Mouse (Mus musculus): ENCODE data around the gene Tbp. TPM values are rescaled to one million over a fixed set of nuclear protein-coding genes. Genes with fewer than 3 reads are reported as not detected.

Tbp gene
- polyA plus RNA-seq, 1 experiment from 2014 or later, result 75.7 TPM

DNA sequence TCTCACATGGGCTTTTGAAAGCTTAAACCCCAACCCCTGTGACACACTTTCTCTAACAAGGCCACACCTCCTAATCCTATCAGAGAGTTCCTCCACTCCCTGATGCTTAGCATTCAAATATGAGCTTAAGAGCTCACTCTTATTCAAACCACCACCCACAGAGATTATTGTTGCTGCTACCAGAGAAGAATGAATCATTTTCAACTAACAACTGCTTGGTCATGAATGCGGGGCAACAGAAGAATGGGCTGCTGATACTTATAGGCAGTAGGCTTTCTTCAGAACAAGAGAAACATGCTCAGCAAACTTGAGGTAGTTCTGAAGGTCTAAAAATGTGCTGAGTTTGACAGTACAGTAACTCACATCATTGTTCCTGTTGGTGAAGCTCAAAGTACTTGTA lies 50.0 kb downstream of the Tbp start:
- WGBS, result 45% methylated on average over 1 of the region's 1 CpGs

DNA sequence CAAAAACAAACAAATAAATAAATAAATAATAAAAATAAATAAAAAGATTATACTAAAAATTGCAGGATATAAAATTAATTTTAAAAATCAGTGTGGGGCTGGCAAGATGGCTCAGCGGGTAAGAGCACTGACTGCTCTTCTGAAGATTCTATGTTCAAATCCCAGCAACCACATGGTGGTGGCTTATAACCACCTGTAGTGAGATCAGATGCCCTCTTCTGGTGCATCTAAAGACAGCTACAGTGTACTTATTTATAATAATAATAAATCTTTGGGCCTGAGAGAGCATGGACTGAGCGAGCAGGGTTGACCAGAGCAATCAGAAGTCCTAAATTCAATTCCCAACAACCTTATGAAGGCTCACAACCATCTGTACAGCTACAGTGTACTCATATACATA lies 60.3 kb downstream of the Tbp start:
- WGBS, result 95% methylated on average over 2 of the region's 2 CpGs
- H3K36me3 ChIP-seq (replicated peaks), result no peaks in the 10 kb centered on the region
- H3K27me3 ChIP-seq (ENCODE audit: poor library complexity, severe bottlenecking), result peaks cover 7% of the 10 kb centered on the region
- peaks cover 10% of the 10 kb centered on the region for H3K4me1 ChIP-seq
- no peak overlapping the region for H3K4me3 ChIP-seq
- no peak overlapping the region for H3K27ac ChIP-seq
- H3K9me3 ChIP-seq, result no peaks in the 10 kb centered on the region
- no peak for DNase-seq (ENCODE audit: extremely low spot score, low spot score)

More for the DNA sequence above, 50.0 kb downstream of the Tbp start:
- no peaks in the 10 kb centered on the region for H3K27me3 ChIP-seq (ENCODE audit: poor library complexity, severe bottlenecking)
- H3K9me3 ChIP-seq, result peaks cover 2% of the 10 kb centered on the region; the same call in 1 of the 2 replicates
- peaks cover 4% of the 10 kb centered on the region for H3K36me3 ChIP-seq (replicated peaks)
- H3K4me1 ChIP-seq, result peaks cover 4% of the 10 kb centered on the region; the same call in 1 of the 2 replicates
- no peak overlapping the region for H3K27ac ChIP-seq
- DNase-seq (ENCODE audit: extremely low spot score, low spot score), result no peak
- no peak overlapping the region for H3K4me3 ChIP-seq

DNA sequence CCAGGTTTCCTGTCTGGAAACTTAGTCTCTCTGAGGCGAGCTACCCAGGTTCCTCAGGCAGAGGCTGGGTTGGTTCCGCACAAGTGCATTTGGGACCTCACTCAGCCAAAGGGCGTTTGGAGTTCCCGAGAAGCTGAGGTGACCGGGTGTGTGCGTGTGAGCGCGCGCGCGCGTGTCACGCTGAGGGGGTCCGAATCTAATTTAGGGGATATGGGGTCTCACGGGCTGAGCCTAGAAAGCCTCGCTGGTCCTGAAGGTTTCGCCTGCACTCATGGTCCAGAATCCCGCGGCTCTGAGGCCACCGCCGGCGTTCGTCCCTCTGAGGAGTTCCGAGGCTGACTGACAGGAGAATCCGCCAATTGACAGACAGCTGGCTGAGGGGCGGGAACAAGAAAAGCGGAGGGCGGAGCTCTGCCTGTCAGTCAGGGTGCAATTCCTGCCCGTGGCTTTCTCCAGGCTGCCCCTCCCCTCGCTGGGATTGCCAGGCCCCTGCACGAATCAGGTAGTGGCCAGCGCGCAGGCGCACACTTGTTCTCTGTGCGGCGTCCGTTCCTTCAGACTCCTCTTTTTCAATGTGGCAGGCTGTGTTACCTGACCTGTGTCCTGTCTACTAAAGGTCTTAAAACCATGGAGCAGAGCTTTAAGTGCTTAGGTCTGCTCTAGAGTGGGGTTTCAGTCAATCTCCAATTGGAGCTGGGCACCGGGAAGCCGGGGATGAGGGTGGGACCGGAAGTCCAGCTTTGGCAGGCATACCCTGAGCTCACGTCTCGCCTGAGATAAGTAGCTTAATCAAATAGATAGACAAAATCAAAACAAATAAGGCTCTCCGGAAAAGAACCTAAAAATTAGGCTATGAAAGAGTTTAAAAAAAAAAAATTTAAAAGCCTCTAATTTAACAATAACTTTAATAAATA lies 64.6 kb downstream of the Tbp start, which contains the start of gene Prdm9:
TSS of gene Prdm9 (minus strand) at position 341 of the 914 bp plus-strand sequence.
- WGBS, result under 1% methylated on average over 43 of the region's 43 CpGs
- H3K4me3 ChIP-seq, result peak within 1 kb of the TSS; percentile 73
- peak; percentile 99 for DNase-seq (ENCODE audit: extremely low spot score, low spot score)
- peaks cover 7% of the 10 kb centered on the region for H3K27me3 ChIP-seq (ENCODE audit: poor library complexity, severe bottlenecking)
- no peaks in the 10 kb centered on the region for H3K36me3 ChIP-seq (replicated peaks)
- H3K4me1 ChIP-seq, result peaks cover 11% of the 10 kb centered on the region
- no peaks in the 10 kb centered on the region for H3K9me3 ChIP-seq
- peak within 1 kb of the TSS; percentile 90 for H3K27ac ChIP-seq

DNA sequence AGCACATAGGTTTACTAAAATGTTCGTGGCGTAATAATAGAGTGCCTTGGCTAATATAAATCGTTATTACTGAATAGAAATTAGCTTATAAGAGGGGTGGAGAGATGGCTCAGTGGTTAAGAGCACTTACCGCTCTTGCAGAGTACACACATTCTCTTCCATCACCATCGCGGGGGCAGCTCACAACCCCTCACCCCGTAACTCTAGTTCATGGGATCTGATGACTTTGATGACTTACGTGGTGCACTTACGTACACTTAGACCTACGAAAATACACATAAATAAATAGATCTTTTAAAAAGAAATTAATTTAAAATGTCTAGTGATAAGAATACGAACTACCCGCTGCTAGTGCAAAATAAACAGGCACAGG lies 65.2 kb downstream of the Tbp start:
- no peaks in the 10 kb centered on the region for H3K9me3 ChIP-seq
- 54% methylated on average over 12 of the region's 12 CpGs for WGBS
- H3K27me3 ChIP-seq (ENCODE audit: poor library complexity, severe bottlenecking), result peaks cover 7% of the 10 kb centered on the region
- DNase-seq (ENCODE audit: extremely low spot score, low spot score), result no peak
- H3K4me1 ChIP-seq, result peaks cover 11% of the 10 kb centered on the region
- H3K4me3 ChIP-seq, result peak overlapping the region; percentile 73
- peak overlapping the region; percentile 90 for H3K27ac ChIP-seq
- H3K36me3 ChIP-seq (replicated peaks), result no peaks in the 10 kb centered on the region

DNA sequence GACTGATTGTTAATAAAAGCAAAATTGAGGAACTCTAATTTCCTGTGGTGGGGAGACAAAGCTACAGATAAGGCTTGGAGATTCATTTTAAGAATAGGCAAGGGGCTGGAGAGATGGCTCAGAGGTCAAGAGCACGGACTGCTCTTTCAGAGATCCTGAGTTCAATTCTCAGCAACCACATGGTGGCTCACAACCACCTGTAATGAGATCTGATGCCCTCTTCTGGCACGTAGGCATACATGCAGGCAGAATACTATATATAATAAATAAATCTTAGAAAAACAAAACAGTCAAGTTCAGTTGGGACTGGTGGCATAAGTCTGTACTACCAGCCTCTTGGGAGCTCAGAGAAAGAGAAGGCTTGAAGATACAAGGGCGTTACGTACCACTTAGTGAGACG lies 67.2 kb downstream of the Tbp start:
- 69% methylated on average over 5 of the region's 5 CpGs for WGBS
- no peak for DNase-seq (ENCODE audit: extremely low spot score, low spot score)
- Histone ChIP-seq H3K27ac (no peak overlapping the region), H3K27me3 (ENCODE audit: poor library complexity, severe bottlenecking) (peaks cover 7% of the 10 kb centered on the region), H3K9me3 (no peaks in the 10 kb centered on the region), H3K4me1 (peaks cover 11% of the 10 kb centered on the region), H3K36me3 (replicated peaks) (no peaks in the 10 kb centered on the region), H3K4me3 (no peak overlapping the region)

DNA sequence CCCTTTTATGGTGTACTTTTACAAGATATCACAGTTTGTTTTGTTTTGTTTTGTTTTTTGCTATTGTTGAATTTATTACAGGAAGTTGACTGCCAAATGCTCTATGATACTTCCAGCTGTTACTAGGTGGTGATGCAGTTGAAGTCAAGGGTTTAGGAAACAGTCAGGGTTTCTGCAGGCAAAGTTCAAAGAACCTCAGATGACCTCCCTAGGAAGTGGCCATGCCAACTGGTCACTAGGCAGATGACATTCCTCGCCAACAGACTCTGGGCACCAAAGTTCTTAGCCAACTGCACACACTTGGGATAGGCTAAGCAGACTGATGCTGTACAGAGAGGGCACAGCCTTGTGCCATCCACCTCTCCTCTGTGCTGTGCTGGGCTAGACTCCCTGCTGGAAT lies 75.4 kb downstream of the Tbp start:
- Histone ChIP-seq H3K36me3 (replicated peaks) (no peaks in the 10 kb centered on the region), H3K9me3 (no peaks in the 10 kb centered on the region), H3K4me1 (0 out of 2 replicates have a peak, but pooled peaks cover 4% of the 10 kb centered on the region), H3K27me3 (ENCODE audit: poor library complexity, severe bottlenecking) (peaks cover 42% of the 10 kb centered on the region), H3K4me3 (no peak overlapping the region), H3K27ac (no peak overlapping the region)
- 90% methylated on average over 1 of the region's 1 CpGs for WGBS
- DNase-seq (ENCODE audit: extremely low spot score, low spot score), result no peak

DNA sequence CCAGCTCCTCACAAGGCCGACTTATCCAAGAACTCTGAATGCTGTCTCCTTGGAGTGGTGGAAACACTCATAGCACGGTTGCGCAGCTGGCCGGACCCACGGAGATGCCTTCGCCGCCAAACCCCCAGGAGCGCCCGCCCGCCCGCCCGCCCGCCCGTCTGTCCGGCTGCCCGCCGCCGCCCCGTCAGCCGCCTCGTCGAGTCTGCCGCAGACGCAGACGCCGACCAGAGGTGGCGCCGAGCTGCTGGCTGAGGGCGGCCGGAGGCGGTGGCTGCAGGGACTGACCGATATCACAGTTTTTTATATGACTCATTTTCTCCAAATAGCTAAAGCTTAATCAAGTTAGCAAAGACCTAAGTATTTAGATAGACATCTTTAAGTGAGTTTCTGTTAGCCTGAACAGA lies 77.6 kb downstream of the Tbp start:
- Histone ChIP-seq H3K27me3 (ENCODE audit: poor library complexity, severe bottlenecking) (peaks cover 42% of the 10 kb centered on the region), H3K4me3 (peak overlapping the region; percentile 50), H3K9me3 (no peaks in the 10 kb centered on the region), H3K36me3 (replicated peaks) (no peaks in the 10 kb centered on the region), H3K27ac (no peak overlapping the region), H3K4me1 (0 out of 2 replicates have a peak, but pooled peaks cover 4% of the 10 kb centered on the region)
- 2% methylated on average over 32 of the region's 32 CpGs for WGBS
- DNase-seq (ENCODE audit: extremely low spot score, low spot score), result peak; percentile 42

Other genes with a start within 250 kb of the Tbp start
- 53.3 and 56.3 TPM in 2 replicates for gene Dll1, start 123.0 kb upstream of the Tbp start, polyA plus RNA-seq (2016; fragmentation: Nextera tagmentation; extraction: Ambion mirVana)
- gene Fam120b, start 103.7 kb upstream of the Tbp start, polyA plus RNA-seq (2016; fragmentation: Nextera tagmentation; extraction: Ambion mirVana), result 26.4 and 28.5 TPM in 2 replicates
- 275 TPM in 2 replicates for gene Psmb1, start 137 bp upstream of the Tbp start, polyA plus RNA-seq (2016; fragmentation: Nextera tagmentation; extraction: Ambion mirVana)
- 48.2 and 49.6 TPM in 2 replicates for gene Pdcd2, start 27.4 kb downstream of the Tbp start, polyA plus RNA-seq (2016; fragmentation: Nextera tagmentation; extraction: Ambion mirVana)
- 2.8 and 3.2 TPM in 2 replicates for gene Prdm9, start 64.5 kb downstream of the Tbp start, polyA plus RNA-seq (2016; fragmentation: Nextera tagmentation; extraction: Ambion mirVana)
- gene Chd1, start 205.1 kb downstream of the Tbp start, polyA plus RNA-seq (2016; fragmentation: Nextera tagmentation; extraction: Ambion mirVana), result 33.0 and 37.4 TPM in 2 replicates